Mouse (Mus musculus) neural tube, embryonic 14.5 days (tissue): ENCODE data around the gene Hoxc5. TPM values are rescaled to one million over a fixed set of nuclear protein-coding genes. Genes with fewer than 3 reads are reported as not detected.

Source experiments
- ATAC-seq: fragments of 200-750 bp; cut with Nextera tagmentation; 2 replicates; pipeline ENCODE4 v1.8.0; 2017; ENCODE audit warnings: low read depth, mild to moderate bottlenecking, moderate TSS enrichment, moderate library complexity
- H3K27ac ChIP-seq: fragments of 300-500 bp; sonication (generic); 2 replicates; pipeline ENCODE4 v1.5.1; 2014; ENCODE audit warnings: low read depth, mild to moderate bottlenecking, control low read depth, low read length, moderate library complexity, mixed read lengths
- H3K27me3 ChIP-seq: fragments of 300-500 bp; sonication (generic); 2 replicates; pipeline ENCODE4 v1.6.1; 2014; ENCODE audit warnings: low read length; ENCODE audit not compliant: control insufficient read depth, insufficient read depth
- H3K36me3 ChIP-seq: fragments of 300-500 bp; sonication (generic); 2 replicates; pipeline ENCODE4 v1.6.1; 2014; ENCODE audit warnings: low read length, mixed read lengths; ENCODE audit not compliant: control insufficient read depth, insufficient read depth
- H3K4me1 ChIP-seq: fragments of 300-500 bp; sonication (generic); 2 replicates; pipeline ENCODE4 v1.6.1; 2014; ENCODE audit warnings: low read length; ENCODE audit not compliant: control insufficient read depth, insufficient read depth
- H3K4me2 ChIP-seq: fragments of 300-500 bp; sonication (generic); 2 replicates; pipeline ENCODE4 v1.6.1; 2014; ENCODE audit warnings: mild to moderate bottlenecking, low read depth, low read length, control low read depth
- H3K4me3 ChIP-seq: fragments of 300-500 bp; sonication (generic); 2 replicates; pipeline ENCODE4 v1.5.1; 2014; ENCODE audit warnings: low read depth, low read length, control low read depth, mixed read lengths
- H3K9ac ChIP-seq: fragments of 300-500 bp; sonication (generic); replicated peaks from 2 replicates; pipeline ENCODE4 v1.6.1; 2014; ENCODE audit warnings: low read depth, mild to moderate bottlenecking, control low read depth, low read length, mixed read lengths
- H3K9me3 ChIP-seq: fragments of 300-500 bp; sonication (generic); 2 replicates; pipeline ENCODE4 v1.6.1; 2016; ENCODE audit warnings: low read length; ENCODE audit not compliant: control insufficient read depth
- WGBS: fragments of 180-500 bp; shearing (Covaris S2); extraction: QIAGEN DNeasy Blood & Tissue Kit; methylation state at CpG from one replicate; pipeline ENCODE4 v1.1.7; 2014; 5-methylcytosine and 5-hydroxymethylcytosine counted together
- polyA plus RNA-seq: library from polyadenylated mRNA; unstranded; fragments of >200 nt; fragmentation: Nextera tagmentation; extraction: Ambion mirVana; gene quantifications from 2 replicates; pipeline ENCODE4 v1.2.1, GENCODE M21; 2014

Hoxc5 gene
- polyA plus RNA-seq, 1 experiment from 2014 or later, result 3.6 TPM

GRCm38 (mm10) chr15:102972254-102972653 is 5.0 kb downstream of the Hoxc5 start:
- Histone ChIP-seq H3K4me3 (peak overlapping the region; percentile 87), H3K9ac (peak overlapping the region; percentile 100), H3K9me3 (no peaks in the 10 kb centered on the region), H3K27ac (peak overlapping the region; percentile 99), H3K27me3 (no peaks in the 10 kb centered on the region; the same call in 1 of the 2 replicates), H3K4me2 (peak overlapping the region; percentile 94), H3K36me3 (no peaks in the 10 kb centered on the region), H3K4me1 (peaks cover 9% of the 10 kb centered on the region; the same call in 1 of the 2 replicates)
- ATAC-seq, result no peak
- WGBS, result 2% methylated on average over 21 of the region's 21 CpGs

- Histone ChIP-seq H3K9me3 (no peaks in the 10 kb centered on the region), H3K36me3 (no peaks in the 10 kb centered on the region), H3K27ac (peak overlapping the region; percentile 99), H3K4me3 (peak overlapping the region; percentile 87), H3K27me3 (no peaks in the 10 kb centered on the region; the same call in 1 of the 2 replicates), H3K4me1 (peaks cover 9% of the 10 kb centered on the region; the same call in 1 of the 2 replicates), H3K4me2 (peak overlapping the region; percentile 94), H3K9ac (peak overlapping the region; percentile 100)
- 0% methylated on average over 6 of the region's 6 CpGs for WGBS
- ATAC-seq, result no peak
Measured at GRCm38 (mm10) chr15:102972753-102973152, 5.5 kb downstream of the Hoxc5 start.

GRCm38 (mm10) chr15:102975034-102975433 is 7.8 kb downstream of the Hoxc5 start:
- 3% methylated on average over 7 of the region's 7 CpGs for WGBS
- Histone ChIP-seq H3K9ac (peak overlapping the region; percentile 100), H3K4me1 (peaks cover 11% of the 10 kb centered on the region), H3K4me3 (peak overlapping the region; percentile 87), H3K27me3 (no peaks in the 10 kb centered on the region; the same call in 1 of the 2 replicates), H3K4me2 (peak overlapping the region; percentile 94), H3K9me3 (no peaks in the 10 kb centered on the region), H3K27ac (peak overlapping the region; percentile 99), H3K36me3 (no peaks in the 10 kb centered on the region)
- ATAC-seq, result no peak

GRCm38 (mm10) chr15:102975688-102976111 is 8.5 kb downstream of the Hoxc5 start:
- ATAC-seq, result no peak
- H3K27ac ChIP-seq, result peak overlapping the region; percentile 99
- H3K4me1 ChIP-seq, result peaks cover 8% of the 10 kb centered on the region
- H3K9me3 ChIP-seq, result no peaks in the 10 kb centered on the region
- H3K9ac ChIP-seq, result peak overlapping the region; percentile 100
- H3K27me3 ChIP-seq, result no peaks in the 10 kb centered on the region
- peak overlapping the region; percentile 94 for H3K4me2 ChIP-seq
- WGBS, result 1% methylated on average over 21 of the region's 21 CpGs
- peak overlapping the region; percentile 87 for H3K4me3 ChIP-seq
- no peaks in the 10 kb centered on the region for H3K36me3 ChIP-seq

- no peaks in the 10 kb centered on the region for H3K9me3 ChIP-seq
- H3K4me3 ChIP-seq, result peak within 1 kb of the TSS; percentile 87
- peak within 1 kb of the TSS; percentile 99 for H3K27ac ChIP-seq
- peak within 1 kb of the TSS; percentile 94 for H3K4me2 ChIP-seq
- no peaks in the 10 kb centered on the region for H3K27me3 ChIP-seq
- H3K36me3 ChIP-seq, result no peaks in the 10 kb centered on the region
- peak within 1 kb of the TSS; percentile 100 for H3K9ac ChIP-seq
- ATAC-seq, result no peak
- peaks cover 8% of the 10 kb centered on the region for H3K4me1 ChIP-seq
- 1% methylated on average over 19 of the region's 20 CpGs for WGBS
Measured at GRCm38 (mm10) chr15:102976171-102976570, 8.9 kb downstream of the Hoxc5 start, which contains the start of gene Hoxc9. Hoxc9 (plus strand) TSS chr15:102976439.

GRCm38 (mm10) chr15:102976631-102977422 is 9.6 kb downstream of the Hoxc5 start:
- Histone ChIP-seq H3K27ac (peak overlapping the region; percentile 99), H3K36me3 (no peaks in the 10 kb centered on the region), H3K4me3 (peak overlapping the region; percentile 87), H3K9me3 (no peaks in the 10 kb centered on the region), H3K4me2 (peak overlapping the region; percentile 94), H3K9ac (peak overlapping the region; percentile 100), H3K27me3 (no peaks in the 10 kb centered on the region), H3K4me1 (peaks cover 8% of the 10 kb centered on the region)
- ATAC-seq, result peak; percentile 14; the same call in 1 of the 2 replicates
- WGBS, result 2% methylated on average over 37 of the region's 37 CpGs

- H3K9ac ChIP-seq, result peak overlapping the region; percentile 100
- WGBS, result 1% methylated on average over 16 of the region's 16 CpGs
- H3K4me2 ChIP-seq, result peak overlapping the region; percentile 94
- peak overlapping the region; percentile 99 for H3K27ac ChIP-seq
- H3K36me3 ChIP-seq, result no peaks in the 10 kb centered on the region
- H3K9me3 ChIP-seq, result no peaks in the 10 kb centered on the region
- H3K4me1 ChIP-seq, result peaks cover 7% of the 10 kb centered on the region
- ATAC-seq, result peak; percentile 3; the same call in 1 of the 2 replicates
- H3K27me3 ChIP-seq, result no peaks in the 10 kb centered on the region
- H3K4me3 ChIP-seq, result peak overlapping the region; percentile 87
Measured at GRCm38 (mm10) chr15:102977423-102977974, 10.3 kb downstream of the Hoxc5 start.

- H3K4me3 ChIP-seq, result peak overlapping the region; percentile 87
- 1% methylated on average over 13 of the region's 13 CpGs for WGBS
Measured at GRCm38 (mm10) chr15:102978615-102979515, 11.6 kb downstream of the Hoxc5 start.

More at GRCm38 (mm10) chr15:102978615-102979515, 11.6 kb downstream of the Hoxc5 start:
- Histone ChIP-seq H3K9me3 (no peaks in the 10 kb centered on the region), H3K4me2 (peak overlapping the region; percentile 94), H3K36me3 (no peaks in the 10 kb centered on the region), H3K27ac (peak overlapping the region; percentile 99), H3K4me1 (peaks cover 8% of the 10 kb centered on the region; the same call in 1 of the 2 replicates), H3K9ac (peak overlapping the region; percentile 100), H3K27me3 (no peaks in the 10 kb centered on the region)
- ATAC-seq, result no peak
